Comparison of ENCODE assay signal across 8 mouse cellular contexts in the genomic region with DNA sequence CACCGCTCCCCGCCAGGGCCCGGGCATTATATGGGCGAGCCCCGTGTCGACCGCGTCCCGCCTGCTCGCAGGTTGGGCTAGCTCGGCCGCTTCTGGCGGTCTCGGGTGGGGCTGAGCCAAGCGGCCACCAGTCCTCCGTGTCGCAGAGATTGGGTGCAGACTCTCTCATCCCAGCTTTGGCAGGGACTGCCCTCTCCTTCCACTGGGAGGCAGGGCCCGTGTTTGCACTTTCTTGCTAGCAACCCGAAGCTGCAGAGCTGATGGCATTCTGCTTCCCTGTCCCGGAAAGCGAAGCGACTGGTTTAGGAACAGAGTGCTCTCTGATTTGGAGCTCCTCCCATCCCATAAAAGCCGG. TPM values are rescaled to one million over a fixed set of nuclear protein-coding genes. Genes with fewer than 3 reads are reported as not detected.
DNase-seq lines count a peak whose midpoint lies in the region; ATAC-seq lines count a peak whose summit lies in the region.

No protein-coding gene starts in this region.

- H3K4me1 ChIP-seq in kidney, embryonic 15.5 days = peaks cover 22% of the 10 kb centered on the region
- peaks cover 21% of the 10 kb centered on the region; the same call in 1 of the 2 replicates for H3K4me1 ChIP-seq in forebrain, embryonic 14.5 days (ENCODE audit: control insufficient read depth, insufficient read depth, low read length)
- peaks cover 30% of the 10 kb centered on the region for H3K4me1 ChIP-seq in liver, embryonic 15.5 days (replicated peaks)

- no peaks in the 10 kb centered on the region for H3K9me3 ChIP-seq in kidney, embryonic 15.5 days (replicated peaks)
- no peaks in the 10 kb centered on the region for H3K9me3 ChIP-seq in forebrain, embryonic 14.5 days (replicated peaks; ENCODE audit: control insufficient read depth, low read length)
- H3K9me3 ChIP-seq in liver, embryonic 15.5 days (replicated peaks) = no peaks in the 10 kb centered on the region

- peaks cover 31% of the 10 kb centered on the region for H3K36me3 ChIP-seq in kidney, embryonic 15.5 days
- H3K36me3 ChIP-seq in forebrain, embryonic 14.5 days (ENCODE audit: control insufficient read depth, insufficient read depth, low read length) = peaks cover 23% of the 10 kb centered on the region
- peaks cover 32% of the 10 kb centered on the region for H3K36me3 ChIP-seq in liver, embryonic 15.5 days (replicated peaks)

- WGBS in kidney, embryonic 15.5 days = under 1% methylated on average over 23 of the region's 23 CpGs
- under 1% methylated on average over 23 of the region's 23 CpGs for WGBS in forebrain, embryonic 14.5 days
- under 1% methylated on average over 23 of the region's 23 CpGs for WGBS in liver, embryonic 15.5 days (ENCODE audit: insufficient replicate concordance)

- peak overlapping the region; percentile 99 for H3K27ac ChIP-seq in kidney, embryonic 15.5 days
- peak overlapping the region; percentile 98 for H3K27ac ChIP-seq in forebrain, embryonic 14.5 days (ENCODE audit: low read depth, low read length)
- H3K27ac ChIP-seq in liver, embryonic 15.5 days (replicated peaks) = peak overlapping the region; percentile 98

- H3K4me2 ChIP-seq in kidney, embryonic 15.5 days = peak overlapping the region; percentile 66
- H3K4me2 ChIP-seq in forebrain, embryonic 14.5 days (ENCODE audit: low read length) = peak overlapping the region; percentile 83
- peak overlapping the region; percentile 81 for H3K4me2 ChIP-seq in liver, embryonic 15.5 days

- H3K9ac ChIP-seq in kidney, embryonic 15.5 days = peak overlapping the region; percentile 92
- peak overlapping the region; percentile 90 for H3K9ac ChIP-seq in forebrain, embryonic 14.5 days (ENCODE audit: low read length)
- peak overlapping the region; percentile 92 for H3K9ac ChIP-seq in liver, embryonic 15.5 days

- no peaks in the 10 kb centered on the region for H3K27me3 ChIP-seq in kidney, embryonic 15.5 days
- no peaks in the 10 kb centered on the region for H3K27me3 ChIP-seq in forebrain, embryonic 14.5 days (replicated peaks; ENCODE audit: control insufficient read depth, insufficient read depth, low read length)
- no peaks in the 10 kb centered on the region for H3K27me3 ChIP-seq in liver, embryonic 15.5 days

- no peak for DNase-seq in kidney, adult 9 months
- DNase-seq in ZHBTc4 (ENCODE audit: low read depth, low spot score) = peak; percentile 87
- DNase-seq in forebrain, embryonic 14.5 days (ENCODE audit: low spot score) = peak; percentile 76
- DNase-seq in ovary, adult 18-20 months (ENCODE audit: low spot score) = no peak
- DNase-seq in spleen, adult 12 weeks (ENCODE audit: low spot score) = no peak
- DNase-seq in adrenal gland, adult 8-10 months = no peak

- peak overlapping the region; percentile 72 for H3K4me3 ChIP-seq in kidney, embryonic 15.5 days (replicated peaks)
- H3K4me3 ChIP-seq in forebrain, embryonic 14.5 days (ENCODE audit: low read depth, low read length) = peak overlapping the region; percentile 83
- peak overlapping the region; percentile 86 for H3K4me3 ChIP-seq in liver, embryonic 15.5 days (replicated peaks)

- peak; percentile 31 for ATAC-seq in kidney, embryonic 15.5 days (replicated peaks; ENCODE audit: low FRiP score)
- peak; percentile 32 for ATAC-seq in forebrain, embryonic 14.5 days
- ATAC-seq in liver, embryonic 15.5 days (ENCODE audit: insufficient read depth) = peak; percentile 27

RNA-seq across cellular contexts. Expression of gene Fam76b, which starts 0.5 kb away (rescaled TPM):
- polyA plus RNA-seq in kidney, embryonic 15.5 days (2015; fragmentation: Nextera tagmentation; extraction: Ambion mirVana) = 23.7 and 25.4 TPM in 2 replicates
- 23.2 and 27.1 TPM in 2 replicates for polyA plus RNA-seq in forebrain, embryonic 14.5 days (2014; fragmentation: Nextera tagmentation; extraction: Ambion mirVana)
- polyA plus RNA-seq in liver, embryonic 15.5 days (2015; fragmentation: Nextera tagmentation; extraction: Ambion mirVana) = 8.9 and 9.7 TPM in 2 replicates
- total RNA-seq in adrenal gland, adult 8-10 months (2022) = 10 to 100 TPM; 13.6 to 32.3 (median 28.2) TPM

RNA-seq across cellular contexts. Expression of gene Cep57, which starts 1.2 kb away (rescaled TPM):
- polyA plus RNA-seq in kidney, embryonic 15.5 days (2015; fragmentation: Nextera tagmentation; extraction: Ambion mirVana) = 56.1 and 62.0 TPM in 2 replicates
- polyA plus RNA-seq in forebrain, embryonic 14.5 days (2014; fragmentation: Nextera tagmentation; extraction: Ambion mirVana) = 46.5 and 47.3 TPM in 2 replicates
- polyA plus RNA-seq in liver, embryonic 15.5 days (2015; fragmentation: Nextera tagmentation; extraction: Ambion mirVana) = 26.1 and 31.2 TPM in 2 replicates
- 10 to 100 TPM; 17.4 to 27.2 (median 22.6) TPM for total RNA-seq in adrenal gland, adult 8-10 months (2022)

Comparison
In these comparisons a context has a peak if more than half of its experiments do, and no peak if none do; other contexts are left out.
1. DNase-seq: peak in ZHBTc4 (single experiment) and forebrain, embryonic 14.5 days (single experiment); none in kidney, adult 9 months (single experiment), ovary, adult 18-20 months (single experiment), spleen, adult 12 weeks (single experiment) and adrenal gland, adult 8-10 months (single experiment).
2. Peak in every context shown above with its lines, with median percentiles within 50 percentile points of each other: ATAC-seq, H3K27ac ChIP-seq, H3K4me2 ChIP-seq, H3K4me3 ChIP-seq and H3K9ac ChIP-seq.